Mouse (Mus musculus) urinary bladder, postnatal 25 days (tissue): ENCODE measurements around the gene Nsa2.

Experiments used
- DNase-seq: peaks from one replicate; pipeline ENCODE4 v3.0.0; 2022; ENCODE audit warnings: low spot score

Gene Nsa2

GRCm38 (mm10) chr13:97087421-97087820 is 50.3 kb downstream of the Nsa2 start:
- DNase-seq, result no peak

- no peak for DNase-seq
Measured at GRCm38 (mm10) chr13:97086316-97086715, 51.4 kb downstream of the Nsa2 start.

- DNase-seq, result no peak
Measured at GRCm38 (mm10) chr13:97082432-97082831, 55.3 kb downstream of the Nsa2 start.

- no peak for DNase-seq
Measured at GRCm38 (mm10) chr13:97080615-97081014, 57.1 kb downstream of the Nsa2 start.

DNA sequence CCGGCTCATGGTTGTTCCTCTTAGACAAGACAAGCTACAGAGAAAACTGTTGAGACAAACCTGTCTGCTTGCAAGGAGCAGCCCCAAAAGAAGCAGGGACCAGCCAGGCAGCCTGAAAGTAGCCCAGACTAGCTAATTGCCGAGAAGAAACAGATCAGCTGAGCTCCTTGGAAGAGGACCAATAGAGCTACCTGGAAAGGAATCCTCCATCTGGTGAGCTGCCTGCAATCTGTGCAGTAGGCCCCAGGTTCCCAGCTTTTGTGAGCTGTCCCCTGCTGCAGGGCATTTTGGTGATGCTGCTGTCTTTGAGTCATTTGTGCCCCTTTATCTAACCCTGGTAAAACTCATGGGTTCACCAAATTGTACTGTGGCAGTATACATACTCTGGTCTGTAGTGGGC is 57.5 kb downstream of the Nsa2 start:
- DNase-seq, result no peak
